In the genomic region with DNA sequence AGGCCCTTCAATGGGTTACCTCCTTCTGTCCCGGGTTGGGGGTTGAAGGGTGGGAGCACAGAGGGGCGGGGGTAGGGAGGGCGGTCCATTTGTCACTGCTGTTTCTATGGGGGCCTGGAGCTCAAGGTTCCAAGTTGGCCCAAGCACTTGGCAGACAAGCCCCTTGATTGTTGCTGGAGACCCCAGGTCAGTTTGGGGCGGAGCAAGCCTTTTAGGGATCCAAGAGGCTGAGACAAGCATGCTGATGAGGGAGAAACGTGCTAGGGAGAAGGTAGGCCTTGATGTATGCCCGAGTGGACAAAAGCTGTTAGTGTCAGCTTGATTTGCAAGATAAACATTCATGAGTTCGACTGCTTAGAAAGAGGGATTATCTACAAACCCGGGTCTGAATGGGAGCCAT, we compare ENCODE assay signal across 7 mouse cellular contexts. TPM values are rescaled to one million over a fixed set of nuclear protein-coding genes. Genes with fewer than 3 reads are reported as not detected.
A peak's percentile ranks its signal among the peaks of the same experiment; 100 is the strongest.
DNase-seq lines count a peak whose midpoint lies in the region; ATAC-seq and TF ChIP-seq lines count a peak whose summit lies in the region.

No protein-coding gene starts in this region.

- no peaks in the 10 kb centered on the region for H3K27me3 ChIP-seq in lung, embryonic 14.5 days (ENCODE audit: insufficient read depth, low read length)
- H3K27me3 ChIP-seq in forebrain, embryonic 13.5 days: no peaks in the 10 kb centered on the region
- H3K27me3 ChIP-seq in limb, embryonic 11.5 days (ENCODE audit: control insufficient read depth, insufficient read depth, low read length): no peaks in the 10 kb centered on the region
- no peaks in the 10 kb centered on the region for H3K27me3 ChIP-seq in neural tube, embryonic 14.5 days (ENCODE audit: control insufficient read depth, insufficient read depth, low read length)

- no peaks in the 10 kb centered on the region for H3K36me3 ChIP-seq in lung, embryonic 14.5 days (ENCODE audit: insufficient read depth)
- no peaks in the 10 kb centered on the region for H3K36me3 ChIP-seq in forebrain, embryonic 13.5 days (ENCODE audit: poor library complexity, severe bottlenecking)
- no peaks in the 10 kb centered on the region for H3K36me3 ChIP-seq in limb, embryonic 11.5 days (ENCODE audit: control insufficient read depth, insufficient read depth, low read length)
- no peaks in the 10 kb centered on the region for H3K36me3 ChIP-seq in neural tube, embryonic 14.5 days (ENCODE audit: control insufficient read depth, insufficient read depth, low read length)

- DNase-seq in lung, embryonic 14.5 days: peak; percentile 38
- DNase-seq in lung, postnatal 25 days (ENCODE audit: low spot score): no peak
- DNase-seq in limb, embryonic 11.5 days (ENCODE audit: low spot score): peak; percentile 37
- no peak for DNase-seq in adipocyte (ENCODE audit: low spot score)
- no peak for DNase-seq in MN1 (ENCODE audit: low spot score)

- TF ChIP-seq CTCF in lung, embryonic 14.5 days (IDR thresholded peaks at IDR 0.05; ENCODE audit: low read depth): no peak

- WGBS in lung, embryonic 14.5 days: 20% methylated on average over 8 of the region's 8 CpGs
- WGBS in forebrain, embryonic 13.5 days: 1% methylated on average over 8 of the region's 8 CpGs
- WGBS in limb, embryonic 11.5 days: 13% methylated on average over 8 of the region's 8 CpGs
- WGBS in neural tube, embryonic 14.5 days: 3% methylated on average over 8 of the region's 8 CpGs

- ATAC-seq in lung, embryonic 14.5 days (ENCODE audit: insufficient read depth): peak; percentile 30; the same call in 1 of the 2 replicates
- peak; percentile 76 for ATAC-seq in forebrain, embryonic 13.5 days
- 0 out of 2 replicates have a peak, but pooled peaks have one; percentile 15 for ATAC-seq in limb, embryonic 11.5 days (ENCODE audit: insufficient number of reproducible peaks, low FRiP score, low TSS enrichment, low read depth)
- peak; percentile 84 for ATAC-seq in neural tube, embryonic 14.5 days (ENCODE audit: low read depth)

- H3K4me2 ChIP-seq in lung, embryonic 14.5 days: peak overlapping the region; percentile 70
- peak overlapping the region; percentile 62 for H3K4me2 ChIP-seq in forebrain, embryonic 13.5 days
- H3K4me2 ChIP-seq in limb, embryonic 11.5 days (ENCODE audit: low read depth, severe bottlenecking): peak overlapping the region; percentile 46
- H3K4me2 ChIP-seq in neural tube, embryonic 14.5 days (ENCODE audit: low read depth, low read length): peak overlapping the region; percentile 73

- no peak overlapping the region for H3K9ac ChIP-seq in lung, embryonic 14.5 days
- H3K9ac ChIP-seq in forebrain, embryonic 13.5 days: no peak overlapping the region; the same call in 1 of the 2 replicates
- H3K9ac ChIP-seq in limb, embryonic 11.5 days (ENCODE audit: low read length): no peak overlapping the region
- no peak overlapping the region for H3K9ac ChIP-seq in neural tube, embryonic 14.5 days (replicated peaks; ENCODE audit: low read depth, low read length)

- peaks cover 3% of the 10 kb centered on the region; the same call in 1 of the 2 replicates for H3K4me1 ChIP-seq in lung, embryonic 14.5 days (ENCODE audit: insufficient read depth)
- H3K4me1 ChIP-seq in forebrain, embryonic 13.5 days: peaks cover 27% of the 10 kb centered on the region
- no peaks in the 10 kb centered on the region for H3K4me1 ChIP-seq in limb, embryonic 11.5 days (ENCODE audit: control insufficient read depth, insufficient read depth, low read length)
- peaks cover 16% of the 10 kb centered on the region for H3K4me1 ChIP-seq in neural tube, embryonic 14.5 days (ENCODE audit: control insufficient read depth, insufficient read depth, low read length)

- H3K27ac ChIP-seq in lung, embryonic 14.5 days (ENCODE audit: low read depth): peak overlapping the region; percentile 92; the same call in 1 of the 2 replicates
- peak overlapping the region; percentile 97 for H3K27ac ChIP-seq in forebrain, embryonic 13.5 days
- H3K27ac ChIP-seq in limb, embryonic 11.5 days (replicated peaks; ENCODE audit: low read depth, low read length): no peak overlapping the region
- H3K27ac ChIP-seq in neural tube, embryonic 14.5 days (ENCODE audit: low read depth, low read length): peak overlapping the region; percentile 95

- H3K4me3 ChIP-seq in lung, embryonic 14.5 days (ENCODE audit: low read depth, low read length): no peak overlapping the region
- H3K4me3 ChIP-seq in forebrain, embryonic 13.5 days: 0 out of 2 replicates have a peak overlapping the region, but pooled peaks have one; percentile 39
- no peak overlapping the region; the same call in 1 of the 2 replicates for H3K4me3 ChIP-seq in limb, embryonic 11.5 days (ENCODE audit: low read depth, low read length)
- H3K4me3 ChIP-seq in neural tube, embryonic 14.5 days (ENCODE audit: low read depth, low read length): no peak overlapping the region

- H3K9me3 ChIP-seq in lung, embryonic 14.5 days (ENCODE audit: low read depth, low read length): no peaks in the 10 kb centered on the region
- no peaks in the 10 kb centered on the region for H3K9me3 ChIP-seq in forebrain, embryonic 13.5 days (replicated peaks)
- H3K9me3 ChIP-seq in limb, embryonic 11.5 days (ENCODE audit: control insufficient read depth, low read length): no peaks in the 10 kb centered on the region
- H3K9me3 ChIP-seq in neural tube, embryonic 14.5 days (ENCODE audit: control insufficient read depth, low read length): no peaks in the 10 kb centered on the region

RNA-seq across cellular contexts. Expression of gene Gm815, which starts 40.9 kb away (rescaled TPM):
- 0.33 TPM in 1 of 2 replicates, not detected in the other for polyA plus RNA-seq in lung, embryonic 14.5 days (2014; fragmentation: Nextera tagmentation; extraction: Ambion mirVana)
- polyA plus RNA-seq in forebrain, embryonic 13.5 days (2015; fragmentation: Nextera tagmentation; extraction: Ambion mirVana): not detected in 2 replicates
- not detected in 2 replicates for polyA plus RNA-seq in limb, embryonic 11.5 days (2014; fragmentation: Nextera tagmentation; extraction: Ambion mirVana)
- polyA plus RNA-seq in neural tube, embryonic 14.5 days (2014; fragmentation: Nextera tagmentation; extraction: Ambion mirVana): not detected in 2 replicates

Comparison
In these comparisons a context has a peak if more than half of its experiments do, and no peak if none do; other contexts are left out.
1. DNase-seq: peak in lung, embryonic 14.5 days (single experiment) and limb, embryonic 11.5 days (single experiment); none in lung, postnatal 25 days (single experiment), adipocyte (single experiment) and MN1 (single experiment).
2. ATAC-seq: peak in every context shown above with its lines; median percentile 84 in neural tube, embryonic 14.5 days; 76 in forebrain, embryonic 13.5 days; 30 in lung, embryonic 14.5 days; 15 in limb, embryonic 11.5 days.
3. Peak in every context shown above with its lines, with median percentiles within 50 percentile points of each other: H3K4me2 ChIP-seq.